ENCODE assay signal across 10 mouse cellular contexts in the genomic region with DNA sequence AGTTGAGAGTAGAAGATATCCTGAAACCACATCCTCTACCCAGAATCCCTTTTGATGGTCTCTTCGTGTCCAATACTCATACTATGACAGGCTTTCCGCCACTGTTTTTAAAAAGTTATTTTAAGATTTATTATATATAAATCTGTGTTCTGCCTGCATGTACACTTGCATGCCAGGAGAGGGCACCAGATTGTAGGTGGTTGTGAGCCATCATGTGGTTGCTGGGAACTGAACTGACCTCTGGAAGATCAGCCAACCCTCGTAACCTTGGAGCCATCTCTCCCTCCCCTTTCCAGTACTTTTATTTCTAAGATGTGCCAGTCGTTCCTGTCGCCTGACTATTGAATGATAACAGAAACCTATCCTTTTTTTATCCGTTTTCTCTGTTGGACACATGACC. TPM values are rescaled to one million over a fixed set of nuclear protein-coding genes. Genes with fewer than 3 reads are reported as not detected.
DNase-seq lines count a peak whose midpoint lies in the region; ATAC-seq and TF ChIP-seq lines count a peak whose summit lies in the region.
"Had no signal": no experiment of that assay in that cellular context is flagged by ENCODE, and none has a peak within 500 bp of the region (broad histone marks: within the 10 kb centered on the region; RNA-seq: fewer than 3 reads in every experiment).

No protein-coding gene starts in this region.

- 79% methylated on average over 6 of the region's 6 CpGs for WGBS in hindbrain, postnatal 0 days
- 82% methylated on average over 6 of the region's 6 CpGs for WGBS in hindbrain, embryonic 13.5 days

- H3K4me3 ChIP-seq in hindbrain, postnatal 0 days (ENCODE audit: low read length), result no peak overlapping the region
- H3K4me3 ChIP-seq in hindbrain, embryonic 13.5 days, result no peak overlapping the region
- H3K4me3 ChIP-seq in E14TG2a.4 (replicated peaks; ENCODE audit: low read length), result no peak overlapping the region
- H3K4me3 ChIP-seq: stomach, embryonic 15.5 days had no signal

- intact Hi-C loops in left cerebral cortex, postnatal 25 days (cut with DNase I), result loop anchor here (2.0 kb wide), 2 partner anchors 126 to 330 kb away; no protein-coding TSS in a partner anchor

- H3K36me3 ChIP-seq in hindbrain, postnatal 0 days (ENCODE audit: insufficient read depth, low read length), result no peaks in the 10 kb centered on the region
- H3K36me3 ChIP-seq in hindbrain, embryonic 13.5 days, result no peaks in the 10 kb centered on the region
- no peaks in the 10 kb centered on the region for H3K36me3 ChIP-seq in E14TG2a.4 (ENCODE audit: insufficient read depth, low read length)
- H3K36me3 ChIP-seq: stomach, embryonic 15.5 days had no signal

- no peak overlapping the region for H3K27ac ChIP-seq in hindbrain, postnatal 0 days
- H3K27ac ChIP-seq in hindbrain, embryonic 13.5 days, result no peak overlapping the region
- H3K27ac ChIP-seq: stomach, embryonic 15.5 days had no signal

- no peak overlapping the region for H3K9ac ChIP-seq in hindbrain, postnatal 0 days (replicated peaks; ENCODE audit: low read length)
- H3K9ac ChIP-seq in hindbrain, embryonic 13.5 days, result no peak overlapping the region
- H3K9ac ChIP-seq: stomach, embryonic 15.5 days had no signal

- H3K4me1 ChIP-seq in hindbrain, postnatal 0 days (ENCODE audit: insufficient read depth, low read length), result no peaks in the 10 kb centered on the region
- H3K4me1 ChIP-seq in hindbrain, embryonic 13.5 days (replicated peaks), result no peaks in the 10 kb centered on the region
- H3K4me1 ChIP-seq in E14TG2a.4 (replicated peaks; ENCODE audit: low read depth, low read length), result peaks cover 5% of the 10 kb centered on the region
- H3K4me1 ChIP-seq: stomach, embryonic 15.5 days had no signal

- H3K4me2 ChIP-seq in hindbrain, postnatal 0 days (ENCODE audit: low read depth, low read length), result no peak overlapping the region
- H3K4me2 ChIP-seq in hindbrain, embryonic 13.5 days, result no peak overlapping the region
- H3K4me2 ChIP-seq: stomach, embryonic 15.5 days had no signal

- TF ChIP-seq CTCF in hindbrain, postnatal 0 days (IDR thresholded peaks at IDR 0.05; ENCODE audit: low read depth), result peak; percentile 55
- TF ChIP-seq CTCF in E14TG2a.4 (conservative IDR thresholded peaks at IDR 0.05; ENCODE audit: low read length), result peak; percentile 52

- no peaks in the 10 kb centered on the region for H3K27me3 ChIP-seq in hindbrain, postnatal 0 days (ENCODE audit: insufficient read depth, low read length)
- H3K27me3 ChIP-seq in hindbrain, embryonic 13.5 days, result no peaks in the 10 kb centered on the region
- no peaks in the 10 kb centered on the region for H3K27me3 ChIP-seq in E14TG2a.4 (ENCODE audit: insufficient read depth, low read length)
- H3K27me3 ChIP-seq: stomach, embryonic 15.5 days had no signal

- ATAC-seq in hindbrain, postnatal 0 days, result no peak
- no peak for ATAC-seq in hindbrain, embryonic 13.5 days (ENCODE audit: low FRiP score)
- ATAC-seq in common myeloid progenitor, adult 5-6 weeks (replicated peaks; ENCODE audit: low read depth, poor library complexity, severe bottlenecking), result peak; percentile 71; the same call in 1 of the 2 replicates
- peak; percentile 75; the same call in 1 of the 2 replicates for ATAC-seq in megakaryocyte-erythroid progenitor cell, adult 5-6 weeks (replicated peaks; ENCODE audit: low FRiP score, low TSS enrichment, poor library complexity, severe bottlenecking)
- ATAC-seq in frontal cortex, adult (ENCODE audit: low TSS enrichment), result no peak

- no peak for DNase-seq in hindbrain, postnatal 0 days (ENCODE audit: low spot score)
- no peak for DNase-seq in left cerebral cortex, postnatal 25 days (ENCODE audit: low spot score in 2 of 2)
- no peak for DNase-seq in left cerebral cortex, adult 11 months (ENCODE audit: low spot score)

- no peaks in the 10 kb centered on the region for H3K9me3 ChIP-seq in hindbrain, postnatal 0 days (ENCODE audit: low read length)
- no peaks in the 10 kb centered on the region for H3K9me3 ChIP-seq in hindbrain, embryonic 13.5 days
- no peaks in the 10 kb centered on the region for H3K9me3 ChIP-seq in E14TG2a.4 (ENCODE audit: low read length)
- H3K9me3 ChIP-seq: stomach, embryonic 15.5 days had no signal

RNA-seq across cellular contexts. Expression of a gene that starts 1.6 kb away (rescaled TPM):
- total RNA-seq in hindbrain, postnatal 0 days (2014; rRNA removed), result not detected in 2 replicates
- polyA plus RNA-seq in hindbrain, postnatal 0 days (2015; fragmentation: Nextera tagmentation; extraction: Ambion mirVana), result not detected in 2 replicates
- not detected in 2 replicates for polyA plus RNA-seq in hindbrain, embryonic 13.5 days (2015; fragmentation: Nextera tagmentation; extraction: Ambion mirVana)
- not detected in 2 replicates for total RNA-seq in common myeloid progenitor, adult 5-6 weeks (2017)
- not detected in 2 replicates for total RNA-seq in megakaryocyte-erythroid progenitor cell, adult 5-6 weeks (2014; fragmentation: Nextera tagmentation)
- total RNA-seq in megakaryocyte-erythroid progenitor cell, adult 5-6 weeks (2017), result not detected in 2 replicates
- total RNA-seq in left cerebral cortex, postnatal 25 days (2021), result not detected
- polyA plus RNA-seq: heart, embryonic 14.5 days; stomach, embryonic 15.5 days had no signal

RNA-seq across cellular contexts. Expression of a gene that starts 28.9 kb away (rescaled TPM):
- total RNA-seq in hindbrain, postnatal 0 days (2014; rRNA removed), result not detected in 2 replicates
- 0.24 TPM in 1 of 2 replicates, not detected in the other for polyA plus RNA-seq in hindbrain, postnatal 0 days (2015; fragmentation: Nextera tagmentation; extraction: Ambion mirVana)
- polyA plus RNA-seq in hindbrain, embryonic 13.5 days (2015; fragmentation: Nextera tagmentation; extraction: Ambion mirVana), result not detected in 2 replicates
- not detected in 2 replicates for total RNA-seq in common myeloid progenitor, adult 5-6 weeks (2017)
- not detected in 2 replicates for total RNA-seq in megakaryocyte-erythroid progenitor cell, adult 5-6 weeks (2014; fragmentation: Nextera tagmentation)
- not detected in 2 replicates for total RNA-seq in megakaryocyte-erythroid progenitor cell, adult 5-6 weeks (2017)
- total RNA-seq in left cerebral cortex, postnatal 25 days (2021), result under 1 TPM in 1 of 2 experiments, not detected in 1; 0.37 TPM
- polyA plus RNA-seq: heart, embryonic 14.5 days; stomach, embryonic 15.5 days had no signal

RNA-seq across cellular contexts. Expression of a gene that starts 44.1 kb away (rescaled TPM):
- total RNA-seq in hindbrain, postnatal 0 days (2014; rRNA removed), result 24.1 and 51.7 TPM in 2 replicates
- 5.9 and 6.7 TPM in 2 replicates for polyA plus RNA-seq in hindbrain, postnatal 0 days (2015; fragmentation: Nextera tagmentation; extraction: Ambion mirVana)
- polyA plus RNA-seq in hindbrain, embryonic 13.5 days (2015; fragmentation: Nextera tagmentation; extraction: Ambion mirVana), result 6.2 and 6.9 TPM in 2 replicates
- total RNA-seq in common myeloid progenitor, adult 5-6 weeks (2017), result 5.2 and 5.6 TPM in 2 replicates
- total RNA-seq in megakaryocyte-erythroid progenitor cell, adult 5-6 weeks (2014; fragmentation: Nextera tagmentation), result 0.13 and 2.8 TPM in 2 replicates
- 1.5 and 2.9 TPM in 2 replicates for total RNA-seq in megakaryocyte-erythroid progenitor cell, adult 5-6 weeks (2017)
- total RNA-seq in left cerebral cortex, postnatal 25 days (2021), result 10 to 100 TPM; 29.5 to 43.8 TPM

Comparison
In these comparisons a context has a peak if more than half of its experiments do, and no peak if none do; other contexts are left out.
1. ATAC-seq: peak in common myeloid progenitor, adult 5-6 weeks (single experiment) and megakaryocyte-erythroid progenitor cell, adult 5-6 weeks (single experiment); none in hindbrain, postnatal 0 days (single experiment), hindbrain, embryonic 13.5 days (single experiment) and frontal cortex, adult (single experiment).